Mouse (Mus musculus) ES-E14 (cell line): ENCODE results near the gene Rad50. TPM values are rescaled to one million over a fixed set of nuclear protein-coding genes. Genes with fewer than 3 reads are reported as not detected.

Source experiments
- DNase-seq: peaks from one replicate; pipeline ENCODE4 v3.0.0-alpha.2; 2013; ENCODE audit warnings: low read depth, low spot score
- H3K27ac ChIP-seq: 2 replicates; pipeline ENCODE4 v1.5.1; 2012; ENCODE audit warnings: low read depth, mild to moderate bottlenecking, low read length, moderate library complexity, mixed read lengths; ENCODE audit not compliant: poor library complexity, insufficient read depth, severe bottlenecking
- H3K36me3 ChIP-seq: 2 replicates; pipeline ENCODE4 v1.6.1; 2012; ENCODE audit warnings: mild to moderate bottlenecking, low read length, moderate library complexity, mixed read lengths; ENCODE audit not compliant: control insufficient read depth, poor library complexity, insufficient read depth, severe bottlenecking
- H3K4me1 ChIP-seq, 2 experiments: fragments of 150-350 bp in 1 of 2; sonication (generic) in 1 of 2; 2 replicates each; pipeline ENCODE4 v1.6.1; 2012; ENCODE audit warnings: low read length in 2 of 2, mild to moderate bottlenecking in 1 of 2, mixed read lengths in 1 of 2; ENCODE audit not compliant: control insufficient read depth in 2 of 2, insufficient read depth in 2 of 2, poor library complexity in 1 of 2
- H3K4me3 ChIP-seq, 2 experiments: fragments of 150-350 bp in 1 of 2; sonication (generic) in 1 of 2; 2 replicates each; pipeline ENCODE4 v1.5.1; 2012; ENCODE audit warnings: low read length in 2 of 2, low read depth in 1 of 2, mild to moderate bottlenecking in 1 of 2, mixed read lengths in 1 of 2; ENCODE audit not compliant: insufficient read depth in 1 of 2, poor library complexity in 1 of 2, severe bottlenecking in 1 of 2
- H3K9ac ChIP-seq: 2 replicates; pipeline ENCODE4 v1.6.1; 2012; ENCODE audit warnings: low read depth, mild to moderate bottlenecking, low read length, mixed read lengths; ENCODE audit not compliant: poor library complexity, insufficient read depth, severe bottlenecking
- H3K9me3 ChIP-seq: fragments of 150-350 bp; sonication (generic); 2 replicates; pipeline ENCODE4 v1.6.1; 2012; ENCODE audit warnings: low read depth, mild to moderate bottlenecking, low read length; ENCODE audit not compliant: control insufficient read depth, insufficient read depth
- CHD2 ChIP-seq: IDR thresholded peaks from 2 replicates; pipeline ENCODE4 v1.6.1; 2014; ENCODE audit warnings: mild to moderate bottlenecking, low read depth, low read length, inconsistent platforms
- HCFC1 ChIP-seq: IDR thresholded peaks from 2 replicates; pipeline ENCODE4 v1.6.1; 2012; ENCODE audit warnings: low read length, inconsistent platforms, borderline replicate concordance; ENCODE audit not compliant: insufficient read depth
- MAFK ChIP-seq: IDR thresholded peaks from 2 replicates; pipeline ENCODE4 v1.6.1; 2014; ENCODE audit warnings: mild to moderate bottlenecking, low read depth, low read length, inconsistent platforms; ENCODE audit not compliant: insufficient read depth
- ZC3H11A ChIP-seq: IDR thresholded peaks from 2 replicates; pipeline ENCODE4 v1.6.1; 2012; ENCODE audit warnings: low read depth, mild to moderate bottlenecking, inconsistent platforms, low read length, borderline replicate concordance
- ZNF384 ChIP-seq: IDR thresholded peaks from 2 replicates; pipeline ENCODE4 v1.6.1; 2012; ENCODE audit warnings: low read depth, low read length, inconsistent platforms
- in situ Hi-C, 2 experiments: fragments of 600-800 bp; cut with MboI; formaldehyde crosslinking; loops; one replicate each; pipeline ENCODE4 v1.15.1; 2025; ENCODE audit warnings: low sequenced_read_pairs in 2 of 2, inconsistent platforms in 1 of 2; ENCODE audit not compliant: unreplicated experiment in 2 of 2
- total RNA-seq: library from RNA; depleted of rRNA; stranded (reverse); fragments of 300-350 nt; gene quantifications from 2 replicates; pipeline ENCODE4 v1.2.3, GENCODE M21; 2012

Gene Rad50
- total RNA-seq, 1 experiment: 32.0 TPM

GRCm38 (mm10) chr11:53733824-53734223 lies 26.7 kb upstream of the Rad50 start:
- DNase-seq: no peak
- in situ Hi-C loops: no loop called here
- Histone ChIP-seq H3K27ac (no peak overlapping the region), H3K9me3 (no peaks in the 10 kb centered on the region), H3K4me3 (no peak overlapping the region), H3K9ac (no peak overlapping the region), H3K36me3 (no peaks in the 10 kb centered on the region), H3K4me1 (peaks cover 0 to 2% of the 10 kb centered on the region in 2 experiments; a peak in 1 of 4 replicates)
- TF ChIP-seq ZC3H11A (no peak), ZNF384 (no peak), MAFK (no peak), CHD2 (no peak), HCFC1 (no peak)

GRCm38 (mm10) chr11:53732244-53732643 lies 25.1 kb upstream of the Rad50 start:
- Histone ChIP-seq H3K27ac (no peak overlapping the region), H3K36me3 (no peaks in the 10 kb centered on the region), H3K9me3 (no peaks in the 10 kb centered on the region), H3K4me3 (no peak overlapping the region), H3K9ac (no peak overlapping the region), H3K4me1 (peaks cover 0 to 2% of the 10 kb centered on the region in 2 experiments; a peak in 1 of 4 replicates)
- no peak for DNase-seq
- in situ Hi-C loops: no loop called here
- no peak for TF ChIP-seq ZNF384
- no peak for TF ChIP-seq CHD2
- TF ChIP-seq MAFK: no peak
- no peak for TF ChIP-seq ZC3H11A
- TF ChIP-seq HCFC1: no peak

GRCm38 (mm10) chr11:53731457-53731856 lies 24.3 kb upstream of the Rad50 start:
- H3K4me1 ChIP-seq: no peaks in the 10 kb centered on the region
- no peaks in the 10 kb centered on the region for H3K9me3 ChIP-seq
- no peak overlapping the region for H3K27ac ChIP-seq
- no peak for DNase-seq
- H3K9ac ChIP-seq: no peak overlapping the region
- in situ Hi-C loops: no loop called here
- TF ChIP-seq ZC3H11A (no peak), ZNF384 (no peak), CHD2 (no peak), MAFK (no peak), HCFC1 (no peak)
- H3K4me3 ChIP-seq: no peak overlapping the region
- H3K36me3 ChIP-seq: no peaks in the 10 kb centered on the region

GRCm38 (mm10) chr11:53720715-53721114 lies 13.6 kb upstream of the Rad50 start, which contains the start of gene Il5:
Il5 (plus strand) TSS chr11:53720794.
- H3K4me3 ChIP-seq: no peak within 1 kb of the TSS
- no peaks in the 10 kb centered on the region for H3K36me3 ChIP-seq
- DNase-seq: no peak
- H3K27ac ChIP-seq: no peak within 1 kb of the TSS
- no peak within 1 kb of the TSS for H3K9ac ChIP-seq
- no peaks in the 10 kb centered on the region for H3K9me3 ChIP-seq
- H3K4me1 ChIP-seq: no peaks in the 10 kb centered on the region
- in situ Hi-C loops: no loop called here
- TF ChIP-seq ZC3H11A (no peak), CHD2 (no peak), ZNF384 (no peak), MAFK (no peak), HCFC1 (no peak)

DNA sequence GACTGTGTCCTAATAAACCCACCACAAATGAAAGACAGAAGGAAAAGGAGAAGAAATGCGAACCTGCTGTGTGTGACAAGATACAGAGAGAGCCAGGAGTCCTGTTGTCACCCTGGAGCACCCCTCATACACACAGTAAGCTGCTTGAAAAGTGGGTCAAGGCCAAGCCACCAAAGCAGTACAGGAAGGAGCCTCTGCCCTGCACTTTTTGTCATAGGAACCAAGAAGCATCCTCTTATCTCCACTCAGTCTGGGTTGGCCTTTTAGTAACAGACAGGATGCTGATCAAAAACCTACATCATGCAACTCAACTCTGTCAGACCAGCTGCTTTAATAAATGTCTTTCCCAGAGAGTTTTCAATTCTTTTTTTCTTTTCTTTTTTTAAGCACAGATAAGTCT lies 12.6 kb upstream of the Rad50 start:
- Histone ChIP-seq H3K4me3 (no peak overlapping the region), H3K9ac (no peak overlapping the region), H3K27ac (no peak overlapping the region), H3K4me1 (no peaks in the 10 kb centered on the region), H3K9me3 (no peaks in the 10 kb centered on the region), H3K36me3 (no peaks in the 10 kb centered on the region)
- no peak for TF ChIP-seq CHD2
- in situ Hi-C loops: no loop called here
- no peak for DNase-seq
